Mouse (Mus musculus) megakaryocyte, embryonic 14.5 days (primary cell): Measurements from ENCODE around the gene Gm20388.

Experiments used
- FLI1 ChIP-seq: IDR thresholded peaks from 2 replicates; pipeline ENCODE4 v1.6.1; 2012; ENCODE audit warnings: low read length, inconsistent platforms, mixed read lengths
- GATA1 ChIP-seq: IDR thresholded peaks from 3 replicates; pipeline ENCODE4 v1.6.1; 2012; ENCODE audit warnings: mixed read lengths, low read length, inconsistent platforms, borderline replicate concordance

DNA sequence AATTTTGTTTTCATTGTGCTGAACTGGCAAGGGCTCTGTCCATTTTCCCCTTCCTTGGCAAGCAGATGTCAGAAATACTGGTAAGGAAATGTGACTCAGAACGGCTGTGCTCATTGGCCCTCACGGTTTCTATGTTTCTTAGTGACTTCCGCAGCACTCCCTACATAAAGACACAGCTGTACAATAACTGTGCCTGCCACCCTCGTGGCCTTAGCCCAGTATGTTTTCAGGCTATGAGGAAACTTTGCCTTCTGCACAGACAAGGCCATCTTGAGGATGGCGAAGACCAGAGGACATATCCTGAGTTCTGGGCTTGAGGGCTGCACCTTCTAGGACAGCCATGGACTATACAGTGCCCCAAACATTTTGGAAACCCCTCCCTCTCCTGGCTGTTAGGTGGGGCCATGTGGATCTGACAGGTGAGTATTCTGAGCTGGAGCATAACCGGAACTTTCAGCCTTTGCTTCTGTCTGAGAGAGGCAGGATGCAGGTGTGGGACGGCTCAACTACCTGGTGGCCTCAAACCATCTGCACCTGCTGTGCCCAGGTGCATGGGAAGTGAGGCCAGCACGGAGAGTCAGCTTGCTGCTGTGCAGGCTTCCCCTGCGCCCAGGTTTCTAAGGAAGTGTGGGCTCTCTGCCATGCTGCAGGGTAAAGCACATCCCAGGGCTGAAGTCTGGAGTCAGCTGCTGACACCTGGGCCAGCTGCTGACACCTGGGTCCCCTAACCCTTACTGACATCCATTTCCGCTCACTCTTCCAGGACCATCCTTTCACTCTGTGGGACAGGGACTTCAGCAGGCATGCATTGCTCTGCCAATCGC, 4146.4 kb downstream of the Gm20388 start:
- TF ChIP-seq GATA1 (no peak), FLI1 (no peak)
